Mouse (Mus musculus): ENCODE data around the gene Srsf4. TPM values are rescaled to one million over a fixed set of nuclear protein-coding genes. Genes with fewer than 3 reads are reported as not detected.

Gene Srsf4
- polyA plus RNA-seq, 1 experiment from 2014 or later = 154 TPM

DNA sequence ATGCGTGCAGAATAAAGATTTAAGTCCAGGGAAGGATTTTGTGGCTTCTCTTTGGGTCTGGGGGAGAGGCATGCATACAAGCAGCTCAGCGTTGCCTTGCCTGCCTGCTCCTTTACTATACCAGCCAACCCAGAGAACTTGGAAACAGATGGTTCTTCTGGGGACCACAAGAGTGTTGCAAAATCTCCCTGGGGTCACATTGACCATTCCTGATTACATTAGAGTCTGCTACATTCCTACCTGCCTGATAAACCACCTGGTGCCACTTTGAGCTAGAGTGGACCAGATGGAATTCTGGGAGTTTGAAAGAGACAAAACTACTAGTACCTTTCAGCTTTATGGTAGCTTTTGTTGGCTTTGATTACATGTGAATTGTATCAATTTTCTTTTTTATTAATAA lies 3.4 kb downstream of the Srsf4 start:
- Histone ChIP-seq H3K9ac (replicated peaks) (no peak overlapping the region; the same call in 1 of the 2 replicates), H3K27ac (replicated peaks) (no peak overlapping the region), H3K9me3 (no peaks in the 10 kb centered on the region), H3K4me1 (peaks cover 64% of the 10 kb centered on the region), H3K4me2 (replicated peaks) (0 out of 2 replicates have a peak overlapping the region, but pooled peaks have one; percentile 84), H3K4me3 (no peak overlapping the region), H3K36me3 (no peaks in the 10 kb centered on the region), H3K27me3 (no peaks in the 10 kb centered on the region)
- no peak for ATAC-seq (replicated peaks)
- 62% methylated on average over 2 of the region's 2 CpGs for WGBS

DNA sequence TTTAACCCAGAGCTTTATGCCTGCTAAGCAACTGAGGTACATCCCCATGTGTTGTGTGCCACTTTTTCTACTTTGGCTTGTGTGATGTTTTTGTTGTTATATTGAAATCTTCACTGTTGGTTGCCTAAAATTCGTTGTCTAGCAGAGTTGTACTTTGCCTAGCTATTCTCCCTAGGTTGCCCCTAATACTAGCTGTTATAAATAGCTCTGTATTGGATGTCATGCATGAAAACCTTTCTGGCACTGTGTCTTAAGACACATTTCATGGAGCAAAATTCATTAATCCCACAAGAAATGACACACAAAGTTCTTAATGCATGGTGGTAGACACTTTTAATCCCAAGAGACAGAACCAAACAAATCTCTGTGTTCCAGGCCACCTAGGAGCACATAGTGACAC lies 6.3 kb downstream of the Srsf4 start:
- no peak for ATAC-seq (replicated peaks)

DNA sequence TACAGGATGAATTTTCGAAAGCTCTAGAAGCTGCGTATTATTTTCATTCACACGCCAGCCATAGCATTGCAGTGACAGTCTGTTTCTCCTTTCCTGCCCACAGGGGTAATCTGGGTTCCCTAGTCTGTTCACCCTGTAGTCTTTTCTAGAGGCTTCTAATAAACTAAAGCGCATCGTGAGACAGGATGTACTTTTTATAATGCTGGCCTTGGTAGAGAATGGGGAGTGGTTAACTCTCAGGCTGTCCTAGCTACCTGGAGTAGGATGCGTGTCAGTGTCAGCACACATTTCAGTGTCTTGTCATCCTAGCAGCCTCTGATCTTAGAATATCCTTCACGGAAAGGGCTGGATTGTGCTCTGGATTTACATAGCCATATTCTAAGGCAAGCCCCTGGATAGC lies 7.9 kb downstream of the Srsf4 start:
- H3K9me3 ChIP-seq = no peaks in the 10 kb centered on the region
- peaks cover 9% of the 10 kb centered on the region for H3K36me3 ChIP-seq
- H3K27me3 ChIP-seq = no peaks in the 10 kb centered on the region
- H3K4me3 ChIP-seq = no peak overlapping the region
- no peak for ATAC-seq (replicated peaks)
- H3K4me1 ChIP-seq = peaks cover 58% of the 10 kb centered on the region
- 90% methylated on average over 7 of the region's 7 CpGs for WGBS
- H3K4me2 ChIP-seq (replicated peaks) = no peak overlapping the region
- H3K9ac ChIP-seq (replicated peaks) = no peak overlapping the region
- no peak overlapping the region for H3K27ac ChIP-seq (replicated peaks)

More for the DNA sequence above, 6.3 kb downstream of the Srsf4 start:
- no peaks in the 10 kb centered on the region for H3K9me3 ChIP-seq
- no peak overlapping the region for H3K9ac ChIP-seq (replicated peaks)
- H3K27ac ChIP-seq (replicated peaks) = no peak overlapping the region
- H3K4me3 ChIP-seq = no peak overlapping the region
- H3K27me3 ChIP-seq = no peaks in the 10 kb centered on the region
- no peak overlapping the region for H3K4me2 ChIP-seq (replicated peaks)
- WGBS = 84% methylated on average over 1 of the region's 1 CpGs
- H3K36me3 ChIP-seq = no peaks in the 10 kb centered on the region
- H3K4me1 ChIP-seq = peaks cover 71% of the 10 kb centered on the region

DNA sequence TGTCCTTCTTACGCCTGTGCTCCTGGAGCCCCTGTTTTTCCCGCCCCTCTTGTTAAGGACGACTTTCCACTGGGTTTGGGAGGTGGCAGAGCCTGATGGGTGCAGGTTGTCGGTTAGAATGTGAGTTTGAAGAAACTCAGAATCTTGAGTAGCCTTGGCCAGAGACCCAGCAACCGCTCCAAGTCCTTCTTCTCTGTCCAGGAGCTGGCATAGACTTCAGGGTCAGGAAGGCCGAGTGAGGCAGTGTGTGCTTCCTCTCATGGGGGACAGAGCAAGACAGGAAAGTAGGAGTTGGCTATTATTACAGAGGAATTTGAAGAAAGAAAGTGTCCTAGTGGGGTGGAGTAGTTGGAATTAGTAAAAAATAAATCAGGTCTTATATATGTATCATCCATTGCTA lies 10.2 kb downstream of the Srsf4 start:
- no peaks in the 10 kb centered on the region for H3K9me3 ChIP-seq
- H3K27me3 ChIP-seq = no peaks in the 10 kb centered on the region
- WGBS = 74% methylated on average over 6 of the region's 6 CpGs
- peaks cover 39% of the 10 kb centered on the region for H3K4me1 ChIP-seq
- no peak overlapping the region for H3K4me3 ChIP-seq
- no peak overlapping the region for H3K27ac ChIP-seq (replicated peaks)
- H3K9ac ChIP-seq (replicated peaks) = no peak overlapping the region
- no peak for ATAC-seq (replicated peaks)
- peaks cover 13% of the 10 kb centered on the region for H3K36me3 ChIP-seq
- H3K4me2 ChIP-seq (replicated peaks) = no peak overlapping the region

DNA sequence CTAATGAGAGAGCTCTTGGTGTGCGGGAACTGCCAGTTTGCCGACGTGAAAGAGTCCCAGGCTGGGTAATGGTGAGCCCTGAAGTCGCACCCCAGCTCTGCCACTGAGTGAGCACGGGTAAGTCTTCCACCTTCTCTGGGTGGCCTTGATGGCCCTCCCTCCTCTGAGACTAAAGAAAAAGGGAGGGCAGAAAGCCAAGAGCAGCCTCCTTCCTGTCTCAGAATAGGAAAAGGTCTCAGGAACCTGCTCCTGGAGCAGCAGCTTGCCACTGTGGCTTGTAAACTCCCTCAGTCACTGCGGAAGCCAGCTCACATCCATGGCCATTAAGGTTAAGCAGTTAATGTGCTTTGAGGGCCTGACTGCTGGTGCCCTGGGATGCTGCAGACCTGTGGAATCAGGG lies 12.0 kb downstream of the Srsf4 start:
- no peak overlapping the region for H3K27ac ChIP-seq (replicated peaks)
- 81% methylated on average over 6 of the region's 6 CpGs for WGBS

DNA sequence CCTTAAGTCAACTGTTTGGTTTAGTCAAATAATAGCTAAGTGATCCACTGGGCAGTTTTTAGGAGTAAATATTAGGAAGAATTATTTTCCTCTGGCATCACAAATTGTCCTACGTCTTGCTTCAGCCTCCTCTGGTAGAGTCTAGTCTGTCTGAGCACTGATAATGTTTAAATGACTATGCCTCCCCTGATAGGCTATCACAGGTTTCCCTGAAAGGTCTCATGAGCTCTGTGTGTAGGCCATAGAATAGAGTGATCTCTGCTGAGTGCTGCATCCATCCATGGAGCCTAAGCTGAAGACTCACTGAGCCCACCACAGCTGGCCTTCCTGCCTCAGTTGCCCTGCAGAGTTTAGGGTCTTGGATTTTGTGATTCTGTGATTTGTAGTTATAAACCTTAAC lies 15.1 kb downstream of the Srsf4 start:
- no peaks in the 10 kb centered on the region for H3K27me3 ChIP-seq
- H3K9me3 ChIP-seq = no peaks in the 10 kb centered on the region
- peaks cover 12% of the 10 kb centered on the region for H3K4me1 ChIP-seq
- H3K4me2 ChIP-seq (replicated peaks) = no peak overlapping the region
- no peak overlapping the region for H3K4me3 ChIP-seq
- peaks cover 31% of the 10 kb centered on the region for H3K36me3 ChIP-seq
- H3K27ac ChIP-seq (replicated peaks) = no peak overlapping the region
- H3K9ac ChIP-seq (replicated peaks) = no peak overlapping the region
- no peak for ATAC-seq (replicated peaks)
- WGBS = 94% methylated on average over 1 of the region's 1 CpGs

More for the DNA sequence above, 12.0 kb downstream of the Srsf4 start:
- no peak for ATAC-seq (replicated peaks)
- peaks cover 29% of the 10 kb centered on the region for H3K4me1 ChIP-seq
- no peak overlapping the region for H3K9ac ChIP-seq (replicated peaks)
- H3K36me3 ChIP-seq = peaks cover 13% of the 10 kb centered on the region
- H3K4me2 ChIP-seq (replicated peaks) = no peak overlapping the region
- H3K9me3 ChIP-seq = no peaks in the 10 kb centered on the region
- no peak overlapping the region for H3K4me3 ChIP-seq
- no peaks in the 10 kb centered on the region for H3K27me3 ChIP-seq

DNA sequence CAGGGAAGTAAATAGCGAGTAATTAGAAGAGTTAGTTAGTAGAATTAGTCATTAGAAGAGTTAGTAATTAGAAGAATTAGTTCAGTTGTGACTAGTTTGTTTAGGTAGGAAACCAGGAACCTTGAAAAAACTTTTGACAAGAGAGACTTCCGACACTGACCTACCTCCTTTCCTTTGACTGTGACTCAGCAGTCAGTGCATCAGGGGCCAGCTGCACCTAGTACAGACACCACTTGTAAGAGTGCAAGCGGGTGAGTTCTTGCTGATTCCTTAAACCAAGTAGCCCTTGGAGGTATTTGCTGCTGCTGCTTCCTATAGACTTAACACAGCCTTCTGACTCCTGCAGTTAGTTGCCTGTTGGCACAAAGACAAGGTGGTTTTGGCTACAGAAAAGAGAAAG lies 17.3 kb downstream of the Srsf4 start:
- H3K27ac ChIP-seq (replicated peaks) = no peak overlapping the region
- H3K4me2 ChIP-seq (replicated peaks) = no peak overlapping the region
- H3K4me3 ChIP-seq = no peak overlapping the region
- H3K4me1 ChIP-seq = no peaks in the 10 kb centered on the region
- no peak overlapping the region for H3K9ac ChIP-seq (replicated peaks)
- WGBS = 86% methylated on average over 3 of the region's 3 CpGs
- no peak for ATAC-seq (replicated peaks)
- no peaks in the 10 kb centered on the region for H3K9me3 ChIP-seq
- H3K27me3 ChIP-seq = no peaks in the 10 kb centered on the region
- H3K36me3 ChIP-seq = peaks cover 38% of the 10 kb centered on the region

DNA sequence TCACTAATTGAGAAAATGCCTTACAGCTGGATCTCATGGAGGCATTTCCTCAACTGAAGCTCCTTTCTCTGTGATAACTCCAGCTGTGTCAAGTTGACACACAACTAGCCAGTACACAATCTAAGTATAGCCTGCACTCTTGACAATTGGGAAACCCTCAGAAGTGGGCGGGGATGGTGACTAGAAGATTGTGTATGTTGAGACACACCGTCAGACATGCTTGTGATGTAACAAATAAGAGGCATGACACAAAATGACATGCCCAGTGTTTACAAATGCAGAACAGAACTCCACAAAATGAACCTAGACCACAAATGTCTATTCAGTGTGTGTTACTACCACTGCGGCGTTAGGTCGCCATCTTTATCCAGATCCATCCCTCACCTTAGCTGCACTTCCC lies 23.7 kb downstream of the Srsf4 start:
- Histone ChIP-seq H3K9me3 (no peaks in the 10 kb centered on the region), H3K4me1 (no peaks in the 10 kb centered on the region), H3K9ac (replicated peaks) (no peak overlapping the region), H3K27me3 (no peaks in the 10 kb centered on the region), H3K4me2 (replicated peaks) (no peak overlapping the region), H3K4me3 (no peak overlapping the region), H3K27ac (replicated peaks) (no peak overlapping the region), H3K36me3 (peaks cover 77% of the 10 kb centered on the region)
- 93% methylated on average over 5 of the region's 5 CpGs for WGBS
- no peak for ATAC-seq (replicated peaks)

DNA sequence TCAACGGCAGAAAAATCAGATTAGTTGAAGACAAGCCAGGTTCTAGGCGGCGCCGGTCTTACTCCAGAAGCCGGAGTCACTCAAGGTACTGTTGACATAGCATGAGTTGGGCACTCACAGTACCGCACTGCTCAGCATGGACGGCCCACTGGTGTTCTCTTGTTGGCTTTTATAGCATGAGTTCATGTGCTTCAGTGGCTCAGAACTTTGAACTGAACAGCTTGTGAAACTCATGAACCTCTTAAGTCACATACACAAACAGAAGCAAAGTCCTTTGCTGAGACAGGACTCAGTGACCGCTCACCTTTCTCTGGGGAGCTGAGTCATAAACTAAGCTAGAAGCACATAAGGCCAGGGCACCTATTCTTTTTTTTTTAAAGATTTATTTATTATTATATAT lies 24.4 kb downstream of the Srsf4 start:
- Histone ChIP-seq H3K27me3 (no peaks in the 10 kb centered on the region), H3K36me3 (peaks cover 76% of the 10 kb centered on the region), H3K27ac (replicated peaks) (no peak overlapping the region), H3K4me3 (no peak overlapping the region), H3K4me2 (replicated peaks) (no peak overlapping the region), H3K4me1 (no peaks in the 10 kb centered on the region), H3K9me3 (no peaks in the 10 kb centered on the region), H3K9ac (replicated peaks) (no peak overlapping the region)
- ATAC-seq (replicated peaks) = no peak
- WGBS = 97% methylated on average over 8 of the region's 8 CpGs

DNA sequence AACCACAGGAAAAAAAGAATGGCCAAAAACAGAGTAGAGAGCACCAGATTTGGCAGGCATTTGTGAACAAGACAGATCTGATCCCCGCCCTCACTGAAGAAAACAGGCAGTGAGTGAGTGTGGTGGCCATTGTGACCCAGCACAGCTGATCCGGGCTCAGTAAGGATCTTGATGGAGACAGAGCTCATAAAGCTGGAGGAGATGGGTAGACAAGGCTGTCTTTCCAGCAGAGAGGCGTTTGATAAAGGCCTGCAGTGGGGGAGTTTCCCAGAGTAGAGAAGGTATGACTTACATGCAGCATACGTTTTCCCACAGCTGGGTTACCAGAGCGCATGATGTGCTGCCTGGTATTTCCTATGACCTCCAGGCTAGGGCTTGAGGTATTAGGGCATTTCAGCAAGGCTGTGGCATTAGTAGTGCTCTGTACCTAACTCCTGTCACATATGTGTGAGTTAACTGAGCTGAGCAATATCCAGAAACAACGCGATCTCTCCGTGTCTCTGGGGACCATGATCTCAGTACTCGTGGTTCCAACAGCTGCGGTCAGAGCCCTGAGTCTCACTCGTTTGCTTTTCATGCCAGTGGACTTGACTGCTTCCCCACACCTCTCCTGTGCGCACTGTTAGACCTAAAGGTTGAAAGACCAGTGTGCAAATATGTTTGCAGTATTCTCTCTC lies 25.2 kb downstream of the Srsf4 start:
- Histone ChIP-seq H3K4me1 (no peaks in the 10 kb centered on the region), H3K9ac (replicated peaks) (no peak overlapping the region), H3K4me3 (no peak overlapping the region), H3K27me3 (no peaks in the 10 kb centered on the region), H3K4me2 (replicated peaks) (no peak overlapping the region), H3K9me3 (no peaks in the 10 kb centered on the region), H3K27ac (replicated peaks) (no peak overlapping the region), H3K36me3 (peaks cover 70% of the 10 kb centered on the region)
- no peak for ATAC-seq (replicated peaks)
- 92% methylated on average over 12 of the region's 12 CpGs for WGBS

DNA sequence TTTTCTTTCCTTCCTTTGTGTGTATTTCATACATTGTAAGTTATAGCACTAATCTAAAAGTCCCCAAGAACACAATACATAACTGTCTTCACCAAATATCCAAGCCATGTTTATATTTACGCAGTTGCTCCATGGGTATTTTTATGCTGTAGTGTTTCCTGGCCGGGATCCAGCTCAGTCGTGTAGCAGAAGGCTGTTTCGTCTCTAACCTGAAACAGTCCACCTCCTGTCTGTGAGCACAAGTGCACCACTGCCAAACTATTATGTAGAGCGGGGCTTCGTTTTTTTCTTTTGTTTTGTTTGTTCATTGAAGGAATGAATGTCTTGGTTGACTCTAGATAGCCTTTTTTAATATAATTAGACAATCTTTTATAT lies 25.8 kb downstream of the Srsf4 start:
- Histone ChIP-seq H3K4me1 (no peaks in the 10 kb centered on the region), H3K9ac (replicated peaks) (no peak overlapping the region), H3K27me3 (no peaks in the 10 kb centered on the region), H3K9me3 (no peaks in the 10 kb centered on the region), H3K36me3 (peaks cover 70% of the 10 kb centered on the region), H3K4me2 (replicated peaks) (no peak overlapping the region), H3K4me3 (no peak overlapping the region), H3K27ac (replicated peaks) (no peak overlapping the region)
- no peak for ATAC-seq (replicated peaks)
- 69% methylated on average over 6 of the region's 6 CpGs for WGBS

DNA sequence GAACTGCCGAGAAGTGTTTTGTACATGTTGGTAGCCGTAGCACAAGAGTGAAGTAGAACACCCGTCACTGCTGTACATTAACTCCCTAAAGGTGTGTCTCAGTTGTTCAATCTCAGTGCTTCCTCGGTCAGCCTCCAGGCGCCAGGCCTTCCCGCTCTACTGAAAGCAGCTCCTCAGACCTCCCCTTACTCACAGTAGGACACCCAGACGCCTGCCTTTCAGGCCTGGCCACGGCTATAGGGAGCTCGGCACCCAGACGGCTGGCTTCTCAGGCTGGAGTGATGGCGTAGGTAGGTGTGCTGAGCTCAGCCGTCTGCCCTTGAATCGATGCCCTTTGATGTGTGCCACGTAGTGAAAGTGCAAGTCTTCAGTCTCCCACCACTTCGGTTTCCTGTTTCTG lies 27.7 kb downstream of the Srsf4 start:
- H3K27ac ChIP-seq (replicated peaks) = no peak overlapping the region
- peaks cover 78% of the 10 kb centered on the region for H3K36me3 ChIP-seq
- no peaks in the 10 kb centered on the region for H3K9me3 ChIP-seq
- no peaks in the 10 kb centered on the region for H3K4me1 ChIP-seq
- ATAC-seq (replicated peaks) = no peak
- 91% methylated on average over 15 of the region's 15 CpGs for WGBS
- no peak overlapping the region for H3K4me3 ChIP-seq
- no peak overlapping the region for H3K4me2 ChIP-seq (replicated peaks)
- H3K27me3 ChIP-seq = no peaks in the 10 kb centered on the region
- no peak overlapping the region for H3K9ac ChIP-seq (replicated peaks)

DNA sequence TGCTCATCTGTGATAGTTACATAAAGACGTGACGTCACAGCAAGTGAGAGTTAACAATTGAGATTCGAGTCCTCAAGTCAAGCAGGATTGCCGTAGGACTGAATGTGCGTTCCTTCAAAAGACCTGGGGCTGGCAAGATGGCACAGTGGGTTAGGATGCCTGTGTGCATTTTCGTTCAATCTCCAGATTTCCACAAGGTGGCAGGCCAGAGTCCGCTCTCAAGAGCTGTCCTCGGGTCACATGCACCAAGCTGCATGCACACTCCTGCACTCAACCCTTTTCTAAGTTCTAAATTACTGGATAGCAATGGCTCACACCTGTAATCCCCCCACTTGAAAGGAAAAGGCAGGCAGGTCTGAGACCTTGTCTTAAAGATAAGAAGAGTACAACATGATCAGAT lies 31.1 kb downstream of the Srsf4 start:
- H3K9ac ChIP-seq (replicated peaks) = no peak overlapping the region
- no peaks in the 10 kb centered on the region for H3K27me3 ChIP-seq
- peaks cover 54% of the 10 kb centered on the region for H3K36me3 ChIP-seq
- H3K9me3 ChIP-seq = no peaks in the 10 kb centered on the region
- 58% methylated on average over 8 of the region's 8 CpGs for WGBS
- ATAC-seq (replicated peaks) = no peak
- no peaks in the 10 kb centered on the region for H3K4me1 ChIP-seq
- no peak overlapping the region for H3K4me2 ChIP-seq (replicated peaks)
- no peak overlapping the region for H3K4me3 ChIP-seq
- H3K27ac ChIP-seq (replicated peaks) = no peak overlapping the region

All from forebrain, embryonic 15.5 days (tissue).